Mouse (Mus musculus) midbrain, embryonic 10.5 days (tissue): ENCODE measurements around the gene Ripor2. TPM values are rescaled to one million over a fixed set of nuclear protein-coding genes. Genes with fewer than 3 reads are reported as not detected.

Experiments used
- polyA plus RNA-seq: library from polyadenylated mRNA; unstranded; fragments of >200 nt; fragmentation: Nextera tagmentation; extraction: Ambion mirVana; gene quantifications from 2 replicates; pipeline ENCODE4 v1.2.1, GENCODE M21; 2016

Gene Ripor2
- polyA plus RNA-seq, 1 experiment from 2014 or later = 3.5 TPM

Other genes with a start within 250 kb of the Ripor2 start
- not detected in 2 replicates for gene Armh2, start 159.0 kb downstream of the Ripor2 start, polyA plus RNA-seq
- 154 and 186 TPM in 2 replicates for gene Gmnn, start 179.7 kb downstream of the Ripor2 start, polyA plus RNA-seq
- gene BC005537, start 219.5 kb downstream of the Ripor2 start, polyA plus RNA-seq = 8.3 and 10.4 TPM in 2 replicates
- 56.1 and 56.7 TPM in 2 replicates for gene Acot13, start 249.4 kb downstream of the Ripor2 start, polyA plus RNA-seq
- gene Tdp2, start 249.5 kb downstream of the Ripor2 start, polyA plus RNA-seq = 72.0 and 78.6 TPM in 2 replicates